Mouse (Mus musculus) myocyte (in vitro differentiated cells): Measurements from ENCODE around the gene Ptprs.

Experiments used
- CEBPB ChIP-seq: IDR thresholded peaks from 2 replicates; pipeline ENCODE4 v1.6.1; 2011; ENCODE audit warnings: mild to moderate bottlenecking, moderate library complexity; ENCODE audit not compliant: poor library complexity, insufficient read depth, severe bottlenecking
- E2F4 ChIP-seq: IDR thresholded peaks from one replicate; pipeline ENCODE4 v1.6.1; 2011; ENCODE audit warnings: mild to moderate bottlenecking, control low read depth, moderate library complexity; ENCODE audit not compliant: insufficient read depth
- MAX ChIP-seq: IDR thresholded peaks from one replicate; pipeline ENCODE4 v1.6.1; 2011; ENCODE audit warnings: low read depth, mild to moderate bottlenecking, control low read depth
- MYOD1 ChIP-seq, 3 experiments: IDR thresholded peaks; one replicate each; pipeline ENCODE4 v1.6.1; 2011; ENCODE audit warnings: control low read depth in 2 of 3, low read depth in 2 of 3, mild to moderate bottlenecking in 2 of 3, moderate library complexity in 1 of 3; ENCODE audit not compliant: insufficient read length in 2 of 3, control insufficient read depth in 1 of 3
- POLR2A ChIP-seq: IDR thresholded peaks from one replicate; pipeline ENCODE4 v1.6.1; 2011; ENCODE audit warnings: low read depth, mild to moderate bottlenecking, control low read depth, moderate library complexity; ENCODE audit not compliant: insufficient read length
- POLR2AphosphoS2 ChIP-seq: IDR thresholded peaks from one replicate; pipeline ENCODE4 v1.6.1; 2011; ENCODE audit warnings: low read depth, control low read depth; ENCODE audit not compliant: insufficient read length
- REST ChIP-seq: IDR thresholded peaks from one replicate; pipeline ENCODE4 v1.6.1; 2011; ENCODE audit warnings: mild to moderate bottlenecking, control low read depth, moderate library complexity; ENCODE audit not compliant: insufficient read depth, insufficient read length
- SRF ChIP-seq: IDR thresholded peaks from one replicate; pipeline ENCODE4 v1.6.1; 2011; ENCODE audit warnings: low read depth; ENCODE audit not compliant: control insufficient read depth, insufficient read length
- TCF12 ChIP-seq: IDR thresholded peaks from one replicate; pipeline ENCODE4 v1.6.1; 2011; ENCODE audit warnings: mild to moderate bottlenecking, control low read depth; ENCODE audit not compliant: poor library complexity, insufficient read depth, severe bottlenecking
- TCF3 ChIP-seq: IDR thresholded peaks from one replicate; pipeline ENCODE4 v1.6.1; 2011; ENCODE audit warnings: low read depth, control low read depth; ENCODE audit not compliant: insufficient read length
- USF1 ChIP-seq: IDR thresholded peaks from one replicate; pipeline ENCODE4 v1.6.1; 2011; ENCODE audit warnings: low read depth, mild to moderate bottlenecking, control low read depth, moderate library complexity

DNA sequence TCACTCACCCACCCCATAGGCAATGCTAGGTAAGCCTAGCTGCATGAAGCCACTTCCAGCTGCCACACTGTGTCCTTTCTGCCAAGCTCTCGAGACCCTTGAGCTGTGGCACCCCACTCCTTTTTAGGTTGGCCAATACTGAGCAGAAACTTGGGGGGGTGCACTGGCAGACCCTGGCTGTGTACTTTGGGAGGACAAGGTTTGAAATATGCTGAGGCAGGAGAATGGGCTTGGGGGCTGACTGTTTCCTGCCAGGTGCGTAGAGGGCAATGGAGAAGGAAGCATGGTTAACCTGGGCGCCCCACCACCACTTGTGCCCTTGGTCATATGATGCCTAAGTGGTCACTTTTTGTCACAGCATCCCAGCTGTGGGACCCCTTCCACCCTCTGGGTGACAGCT is 31.5 kb downstream of the Ptprs start:
- no peak for TF ChIP-seq POLR2A
- no peak for TF ChIP-seq POLR2AphosphoS2
- no peak for TF ChIP-seq MAX
- no peak for TF ChIP-seq USF1
- no peak for TF ChIP-seq CEBPB
- TF ChIP-seq E2F4 = no peak
- no peak for TF ChIP-seq MYOD1 (IDR thresholded peaks at IDR 0.05; ENCODE audit: control insufficient read depth in 1 of 3, insufficient read length in 2 of 3, low read depth in 2 of 3)
- TF ChIP-seq SRF = no peak
- no peak for TF ChIP-seq TCF12
- no peak for TF ChIP-seq TCF3
- no peak for TF ChIP-seq REST
